Mouse (Mus musculus): ENCODE results near the gene 1190005I06Rik. TPM values are rescaled to one million over a fixed set of nuclear protein-coding genes. Genes with fewer than 3 reads are reported as not detected.
"Not testable (repeated sequence)": the region's sequence is repeated elsewhere in the genome, so short reads cannot be mapped to it uniquely, and the experiment has no call there.

1190005I06Rik gene
- polyA plus RNA-seq, 1 experiment from 2014 or later = 1.2 TPM

DNA sequence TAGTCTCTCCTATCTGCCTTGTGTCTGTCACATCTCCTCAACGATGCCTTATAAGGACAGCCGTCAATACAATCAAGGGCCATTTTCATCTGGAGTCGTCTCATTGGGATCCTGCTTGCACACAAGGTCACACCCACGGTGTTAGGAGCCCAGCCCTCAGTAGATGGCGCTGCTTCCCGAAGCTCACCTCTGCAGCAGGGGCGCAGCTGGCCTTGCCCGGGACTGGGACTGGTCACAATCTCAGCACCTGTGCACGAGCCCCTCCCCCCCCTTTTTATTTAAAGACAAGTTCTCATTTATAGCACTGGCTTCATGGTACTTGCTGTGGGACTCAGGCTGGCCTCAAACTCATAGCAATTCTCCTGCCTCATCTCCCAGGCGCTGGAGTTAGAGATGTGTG lies 36.2 kb upstream of the 1190005I06Rik start:
- Histone ChIP-seq H3K36me3 (replicated peaks) (no peaks in the 10 kb centered on the region), H3K27me3 (peaks cover 17% of the 10 kb centered on the region), H3K9ac (no peak overlapping the region), H3K4me1 (replicated peaks) (peaks cover 32% of the 10 kb centered on the region), H3K4me2 (no peak overlapping the region), H3K27ac (replicated peaks) (no peak overlapping the region), H3K9me3 (replicated peaks) (no peaks in the 10 kb centered on the region), H3K4me3 (replicated peaks) (no peak overlapping the region)
- no peak for ATAC-seq (ENCODE audit: insufficient read depth)
- WGBS (ENCODE audit: insufficient replicate concordance) = 10% methylated on average over 10 of the region's 10 CpGs

DNA sequence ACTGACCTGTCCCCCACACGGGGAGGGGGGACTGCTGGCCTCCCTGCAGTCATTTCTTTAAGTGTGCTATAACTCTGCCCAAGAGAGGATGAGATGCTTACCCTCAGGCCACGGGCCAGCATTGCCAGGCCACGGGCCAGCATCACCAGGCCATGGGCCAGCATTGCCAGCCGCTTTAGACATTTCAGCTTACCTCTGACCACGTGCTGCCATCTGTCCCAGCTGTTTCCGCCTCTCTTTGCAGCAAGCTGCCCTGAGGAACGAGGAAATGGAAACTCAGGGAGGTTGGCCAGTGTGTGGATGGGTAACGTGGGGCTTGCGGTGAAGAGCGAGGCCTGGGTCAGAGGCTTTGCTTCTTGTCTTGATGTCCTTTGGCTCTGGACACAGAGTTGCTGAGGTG lies 33.7 kb upstream of the 1190005I06Rik start:
- Histone ChIP-seq H3K4me1 (replicated peaks) (peaks cover 28% of the 10 kb centered on the region), H3K4me3 (replicated peaks) (no peak overlapping the region), H3K27ac (replicated peaks) (no peak overlapping the region), H3K27me3 (peaks cover 12% of the 10 kb centered on the region; the same call in 1 of the 2 replicates), H3K9ac (no peak overlapping the region), H3K36me3 (replicated peaks) (no peaks in the 10 kb centered on the region), H3K9me3 (replicated peaks) (no peaks in the 10 kb centered on the region), H3K4me2 (no peak overlapping the region)
- no peak for ATAC-seq (ENCODE audit: insufficient read depth)
- WGBS (ENCODE audit: insufficient replicate concordance) = 62% methylated on average over 10 of the region's 10 CpGs

DNA sequence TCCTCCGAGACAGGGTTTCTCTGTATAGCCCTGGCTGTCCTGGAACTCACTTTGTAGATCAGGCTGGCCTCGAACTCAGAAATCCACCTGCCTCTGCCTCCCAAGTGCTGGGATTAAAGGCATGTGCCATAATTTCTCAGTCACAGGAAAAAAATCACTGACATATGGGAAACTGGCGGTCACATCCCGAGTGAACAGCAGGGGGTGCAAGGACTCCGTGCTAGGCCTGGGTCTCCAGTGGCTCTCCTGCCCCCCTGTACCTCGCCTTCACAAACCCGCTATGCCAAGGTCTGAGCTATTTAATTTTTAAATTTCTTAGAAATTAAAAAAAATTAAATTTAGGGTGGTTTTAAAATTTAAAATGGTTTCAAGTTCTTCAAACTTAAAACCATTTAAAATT lies 33.0 kb upstream of the 1190005I06Rik start:
- ATAC-seq (ENCODE audit: insufficient read depth); H3K36me3 ChIP-seq (replicated peaks); H3K27ac ChIP-seq (replicated peaks); H3K4me3 ChIP-seq (replicated peaks); H3K9ac ChIP-seq; H3K9me3 ChIP-seq (replicated peaks): not testable (repeated sequence)
- H3K4me2 ChIP-seq = peak overlapping the region; percentile 13; the same call in 1 of the 2 replicates
- H3K27me3 ChIP-seq = peaks cover 12% of the 10 kb centered on the region; the same call in 1 of the 2 replicates
- H3K4me1 ChIP-seq (replicated peaks) = peaks cover 28% of the 10 kb centered on the region
- 46% methylated on average over 7 of the region's 7 CpGs for WGBS (ENCODE audit: insufficient replicate concordance)

DNA sequence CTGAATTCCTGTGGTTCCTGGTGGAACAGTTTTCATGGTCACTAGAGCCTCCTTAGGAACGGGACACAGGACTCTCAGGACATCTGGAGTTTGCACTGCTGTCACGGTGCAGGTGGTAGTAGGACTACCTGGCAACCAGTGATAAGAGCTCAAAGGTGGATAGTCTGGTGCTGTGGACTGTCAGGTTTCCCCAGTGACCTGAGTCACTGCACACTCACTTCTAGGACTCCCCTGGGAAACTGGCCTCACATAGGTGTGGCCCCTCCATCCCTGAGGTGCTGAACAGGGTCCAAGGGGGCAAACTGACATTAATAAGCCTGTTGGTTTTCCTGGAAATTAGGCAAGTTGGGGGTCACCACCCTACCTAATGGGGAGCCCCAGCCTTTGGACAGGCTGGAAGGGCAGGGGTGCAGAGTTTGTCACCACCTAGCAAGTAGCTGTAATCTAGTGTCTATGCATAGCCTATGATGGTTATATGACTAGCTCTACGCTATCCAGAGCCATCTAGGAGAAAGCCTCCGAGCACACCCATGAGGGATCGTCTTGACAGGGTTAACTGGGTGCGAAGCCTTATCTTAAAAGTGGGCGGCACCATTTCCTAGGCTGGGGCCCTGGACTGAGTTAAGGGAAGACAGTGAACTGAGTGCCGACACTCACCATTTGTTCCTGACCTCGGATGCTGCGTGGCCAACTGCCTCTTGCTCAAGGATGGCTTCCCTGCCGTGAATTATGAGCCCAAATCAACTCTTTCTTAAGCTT lies 32.4 kb upstream of the 1190005I06Rik start:
- Histone ChIP-seq H3K36me3 (replicated peaks) (0 out of 2 replicates have a peak, but pooled peaks cover 5% of the 10 kb centered on the region), H3K27me3 (peaks cover 12% of the 10 kb centered on the region; the same call in 1 of the 2 replicates), H3K4me2 (peak overlapping the region; percentile 13; the same call in 1 of the 2 replicates), H3K4me3 (replicated peaks) (no peak overlapping the region), H3K27ac (replicated peaks) (no peak overlapping the region), H3K4me1 (replicated peaks) (peaks cover 28% of the 10 kb centered on the region), H3K9ac (no peak overlapping the region), H3K9me3 (replicated peaks) (no peaks in the 10 kb centered on the region)
- ATAC-seq (ENCODE audit: insufficient read depth) = 0 out of 2 replicates have a peak, but pooled peaks have one; percentile 44
- 11% methylated on average over 11 of the region's 11 CpGs for WGBS (ENCODE audit: insufficient replicate concordance)

DNA sequence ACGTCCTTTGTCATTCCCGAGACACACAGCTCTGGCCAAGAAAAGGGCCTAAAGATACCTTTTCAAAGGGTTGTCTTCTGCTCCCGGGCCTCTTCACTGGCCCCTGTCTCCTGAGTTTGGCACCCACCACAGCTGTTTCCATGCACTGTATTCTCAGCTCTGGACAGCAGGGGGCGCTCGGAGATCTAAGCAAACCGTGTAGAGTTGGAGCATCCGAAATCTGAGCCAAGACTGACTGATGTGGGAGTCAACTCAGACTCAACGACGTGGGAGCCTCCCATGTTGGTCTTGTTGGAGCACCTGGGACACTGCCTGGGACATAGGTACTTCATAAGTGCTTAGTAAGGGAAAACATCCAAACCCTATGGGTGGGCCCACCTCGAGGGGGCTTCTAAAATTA lies 31.0 kb upstream of the 1190005I06Rik start:
- Histone ChIP-seq H3K4me1 (replicated peaks) (peaks cover 17% of the 10 kb centered on the region), H3K4me3 (replicated peaks) (no peak overlapping the region), H3K27me3 (peaks cover 12% of the 10 kb centered on the region; the same call in 1 of the 2 replicates), H3K9me3 (replicated peaks) (no peaks in the 10 kb centered on the region), H3K27ac (replicated peaks) (no peak overlapping the region), H3K9ac (no peak overlapping the region), H3K36me3 (replicated peaks) (peaks cover 14% of the 10 kb centered on the region), H3K4me2 (no peak overlapping the region)
- ATAC-seq (ENCODE audit: insufficient read depth) = no peak
- WGBS (ENCODE audit: insufficient replicate concordance) = 12% methylated on average over 10 of the region's 10 CpGs

DNA sequence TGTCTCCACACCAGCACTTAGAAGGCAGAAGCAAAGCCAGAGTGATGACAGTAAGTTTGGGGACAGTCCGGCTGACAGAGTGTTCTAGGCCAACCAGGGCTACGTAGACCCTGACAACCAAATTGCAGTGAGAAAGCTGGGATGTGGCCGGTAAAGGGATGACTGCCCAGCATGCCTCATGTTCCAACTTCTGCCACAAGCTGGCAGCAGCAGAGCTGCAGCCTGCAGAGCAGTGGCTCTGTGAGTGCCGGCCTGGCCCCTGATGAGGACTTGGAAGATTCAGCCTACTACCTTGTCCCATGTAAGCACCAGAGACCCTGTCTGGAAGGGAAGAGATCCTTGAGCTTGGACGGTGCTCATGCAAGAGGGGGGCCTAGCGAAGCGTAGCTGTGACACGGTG lies 28.3 kb upstream of the 1190005I06Rik start:
- H3K4me2 ChIP-seq = no peak overlapping the region
- peaks cover 18% of the 10 kb centered on the region for H3K4me1 ChIP-seq (replicated peaks)
- peaks cover 41% of the 10 kb centered on the region for H3K36me3 ChIP-seq (replicated peaks)
- H3K27me3 ChIP-seq = peaks cover 8% of the 10 kb centered on the region; the same call in 1 of the 2 replicates
- H3K4me3 ChIP-seq (replicated peaks) = no peak overlapping the region
- no peaks in the 10 kb centered on the region for H3K9me3 ChIP-seq (replicated peaks)
- 76% methylated on average over 8 of the region's 8 CpGs for WGBS (ENCODE audit: insufficient replicate concordance)
- H3K27ac ChIP-seq (replicated peaks) = no peak overlapping the region
- no peak for ATAC-seq (ENCODE audit: insufficient read depth)
- no peak overlapping the region for H3K9ac ChIP-seq

DNA sequence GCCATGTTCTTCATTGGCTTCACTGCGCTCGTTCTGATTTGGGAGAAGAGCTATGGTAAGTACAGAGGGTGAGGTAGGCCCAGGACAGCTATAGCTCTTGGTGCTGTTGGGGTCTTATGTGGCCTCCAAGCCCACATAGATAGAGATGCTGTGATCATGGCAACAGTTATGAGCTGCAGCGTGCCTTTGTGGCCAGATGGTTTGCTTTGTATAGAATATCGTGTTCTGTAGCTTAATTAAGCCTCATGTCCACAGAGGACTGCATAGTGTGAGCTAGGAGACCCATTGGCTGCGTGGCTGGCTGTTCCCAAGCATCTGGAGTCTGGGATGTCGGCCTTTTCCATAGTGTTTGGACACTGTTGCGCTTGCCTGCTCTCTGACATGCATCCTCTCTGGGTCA lies 25.9 kb upstream of the 1190005I06Rik start:
- Histone ChIP-seq H3K4me3 (replicated peaks) (no peak overlapping the region), H3K36me3 (replicated peaks) (peaks cover 53% of the 10 kb centered on the region), H3K9me3 (replicated peaks) (no peaks in the 10 kb centered on the region), H3K4me2 (no peak overlapping the region), H3K27me3 (no peaks in the 10 kb centered on the region), H3K4me1 (replicated peaks) (peaks cover 21% of the 10 kb centered on the region), H3K27ac (replicated peaks) (no peak overlapping the region), H3K9ac (no peak overlapping the region)
- no peak for ATAC-seq (ENCODE audit: insufficient read depth)
- WGBS (ENCODE audit: insufficient replicate concordance) = 93% methylated on average over 7 of the region's 7 CpGs

DNA sequence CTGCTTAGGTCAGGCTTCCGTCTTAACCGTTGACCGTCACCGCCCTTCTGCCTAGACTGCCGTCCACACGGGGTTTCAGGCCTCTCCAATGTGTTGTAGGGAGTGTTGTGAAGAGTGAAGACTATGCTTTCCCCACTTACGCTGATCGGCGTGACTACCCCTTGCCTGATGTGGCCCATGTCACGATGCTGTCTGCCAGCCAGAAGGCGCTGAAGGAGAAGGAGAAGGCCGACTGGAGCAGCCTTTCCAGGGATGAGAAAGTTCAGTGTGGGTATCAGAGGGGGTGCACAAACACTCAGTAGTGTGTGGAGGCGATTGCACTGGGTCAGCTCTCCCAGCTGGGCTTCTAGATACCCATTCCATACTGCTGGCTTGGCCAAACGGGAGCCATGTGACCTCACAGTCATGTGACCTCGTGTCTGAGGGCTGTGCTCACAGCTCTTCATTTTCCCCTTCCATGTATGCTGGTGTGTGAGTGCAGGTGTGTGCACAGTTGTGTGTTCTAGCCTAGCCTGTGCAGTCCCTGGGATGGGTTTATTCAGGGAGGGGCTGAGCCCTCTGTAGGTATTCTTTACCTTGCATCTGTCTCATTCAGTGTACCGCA lies 25.3 kb upstream of the 1190005I06Rik start:
- WGBS (ENCODE audit: insufficient replicate concordance) = 85% methylated on average over 16 of the region's 16 CpGs
- Histone ChIP-seq H3K27ac (replicated peaks) (no peak overlapping the region), H3K4me3 (replicated peaks) (no peak overlapping the region), H3K9ac (no peak overlapping the region), H3K4me2 (no peak overlapping the region), H3K9me3 (replicated peaks) (no peaks in the 10 kb centered on the region), H3K27me3 (no peaks in the 10 kb centered on the region), H3K4me1 (replicated peaks) (peaks cover 21% of the 10 kb centered on the region), H3K36me3 (replicated peaks) (peaks cover 53% of the 10 kb centered on the region)
- ATAC-seq (ENCODE audit: insufficient read depth) = no peak

DNA sequence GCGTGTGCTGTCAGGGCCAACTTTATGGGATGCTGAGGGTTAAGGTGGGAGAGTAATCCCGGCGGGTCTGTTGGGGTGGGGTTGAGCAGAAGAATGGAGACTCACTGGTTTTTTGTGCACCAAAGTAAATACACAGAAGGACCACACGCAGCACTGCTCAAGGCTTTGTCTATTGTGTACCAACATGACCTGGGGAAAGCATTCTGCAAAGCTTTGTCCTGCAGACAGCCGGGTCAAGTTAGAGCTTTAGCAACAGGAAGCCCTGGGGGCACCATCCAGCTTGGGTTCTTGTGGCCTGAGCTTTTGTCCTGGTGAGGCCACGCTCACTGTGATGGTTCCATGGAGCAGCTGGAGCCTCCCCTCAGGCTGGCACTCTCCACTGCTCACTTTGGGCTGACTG lies 24.3 kb upstream of the 1190005I06Rik start:
- Histone ChIP-seq H3K9me3 (replicated peaks) (no peaks in the 10 kb centered on the region), H3K4me2 (no peak overlapping the region), H3K9ac (no peak overlapping the region), H3K4me1 (replicated peaks) (peaks cover 29% of the 10 kb centered on the region), H3K27me3 (no peaks in the 10 kb centered on the region), H3K36me3 (replicated peaks) (peaks cover 53% of the 10 kb centered on the region), H3K4me3 (replicated peaks) (no peak overlapping the region), H3K27ac (replicated peaks) (no peak overlapping the region)
- 81% methylated on average over 6 of the region's 6 CpGs for WGBS (ENCODE audit: insufficient replicate concordance)
- ATAC-seq (ENCODE audit: insufficient read depth) = no peak

DNA sequence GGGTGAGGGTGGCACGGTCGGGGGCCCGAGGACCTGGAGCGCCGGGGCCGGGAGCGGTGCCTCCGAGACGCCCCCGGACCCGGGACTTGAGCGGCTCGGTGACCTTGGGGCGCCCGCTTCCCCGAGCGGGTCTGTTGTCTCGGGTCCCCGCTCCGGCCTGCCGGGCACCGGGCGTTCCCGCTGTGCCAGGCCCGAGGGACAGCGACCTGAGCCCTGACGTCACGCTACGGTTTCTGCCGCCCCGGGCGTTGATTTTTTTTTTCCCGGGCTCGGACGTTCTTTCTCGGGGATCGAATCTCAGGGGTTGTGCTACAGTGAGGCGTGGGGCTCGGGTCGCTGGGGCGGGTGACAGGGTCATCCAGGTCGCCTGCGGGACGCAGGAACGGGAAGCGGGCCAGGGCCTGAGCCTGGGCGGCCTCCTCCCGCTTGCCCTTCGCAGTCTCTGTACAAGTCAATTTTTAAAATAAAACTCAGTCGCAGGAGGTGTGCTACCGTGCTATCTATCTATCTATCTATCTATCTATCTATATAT lies 21.0 kb upstream of the 1190005I06Rik start, which contains the start of gene Emc8:
TSS of gene Emc8 (minus strand) at position 200 of the 532 bp plus-strand sequence.
- WGBS (ENCODE audit: insufficient replicate concordance) = under 1% methylated on average over 51 of the region's 51 CpGs
- Histone ChIP-seq H3K4me3 (replicated peaks) (peak within 1 kb of the TSS; percentile 97), H3K27me3 (no peaks in the 10 kb centered on the region), H3K9ac (peak within 1 kb of the TSS; percentile 93), H3K4me2 (peak within 1 kb of the TSS; percentile 94), H3K9me3 (replicated peaks) (no peaks in the 10 kb centered on the region), H3K36me3 (replicated peaks) (peaks cover 38% of the 10 kb centered on the region), H3K27ac (replicated peaks) (peak within 1 kb of the TSS; percentile 93), H3K4me1 (replicated peaks) (peaks cover 59% of the 10 kb centered on the region)
- peak; percentile 65 for ATAC-seq (ENCODE audit: insufficient read depth)

Measured in liver, embryonic 15.5 days (tissue).